Mouse (Mus musculus) fibroblast of lung, adult 2 months (primary cell): ENCODE data around the gene Btbd35f20.
"Not testable (repeated sequence)": the region's sequence is repeated elsewhere in the genome, so short reads cannot be mapped to it uniquely, and the experiment has no call there.

Experiments
- DNase-seq: peaks from one replicate; pipeline ENCODE4 v3.0.0-alpha.2; 2011; ENCODE audit warnings: low read depth

Gene Btbd35f20

DNA sequence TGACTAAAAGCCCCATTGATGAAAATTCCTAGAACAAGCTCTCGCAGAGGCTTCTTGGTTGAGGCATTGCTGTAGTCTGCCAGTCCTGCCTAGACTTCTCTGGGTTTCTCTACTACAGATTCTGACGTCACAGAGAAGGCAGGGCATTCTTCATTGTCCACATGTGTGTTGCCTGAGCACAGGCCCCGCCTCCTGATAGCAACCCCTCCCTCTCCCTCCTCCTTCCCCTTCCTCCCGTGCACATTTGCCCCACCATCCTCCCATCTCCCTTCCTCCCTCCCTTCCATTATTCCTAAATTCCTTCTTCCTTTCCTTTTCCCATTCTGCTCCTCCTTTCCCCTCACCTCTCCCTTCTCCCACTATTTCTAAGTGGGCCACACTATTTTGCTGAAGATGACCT is at the start of gene Btbd35f20:
TSS of gene Btbd35f20 (minus strand) at position 101 of the 400 bp plus-strand sequence.
- DNase-seq, result not testable (repeated sequence)
